Mouse (Mus musculus): ENCODE measurements around the gene Nhp2. TPM values are rescaled to one million over a fixed set of nuclear protein-coding genes. Genes with fewer than 3 reads are reported as not detected.
"Not testable (repeated sequence)": the region's sequence is repeated elsewhere in the genome, so short reads cannot be mapped to it uniquely, and the experiment has no call there.

The Nhp2 gene
- polyA plus RNA-seq, 1 experiment from 2014 or later, result 101 TPM

DNA sequence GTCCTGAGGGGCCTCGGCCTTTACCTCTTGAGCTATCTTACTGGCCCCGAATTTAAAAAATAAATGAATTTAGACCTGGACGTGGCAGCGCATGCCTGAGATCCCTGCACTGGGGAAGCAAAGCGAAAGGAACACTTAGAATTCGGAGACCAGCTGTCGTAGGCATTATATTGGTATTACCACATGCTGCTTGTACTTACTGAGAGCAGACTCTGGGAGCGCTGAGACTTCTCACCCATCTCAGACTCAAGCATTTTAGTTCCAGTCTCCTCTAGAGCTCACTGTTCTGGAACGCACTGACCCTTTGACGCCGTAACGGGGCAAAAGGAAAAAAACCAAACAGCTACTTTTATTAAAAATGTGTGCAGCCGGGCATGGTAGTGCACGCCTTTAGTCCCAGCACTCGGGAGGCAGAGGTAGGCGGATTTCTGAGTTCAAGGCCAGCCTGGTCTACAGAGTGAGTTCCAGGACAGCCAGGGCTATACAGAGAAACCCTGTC, 42.4 kb downstream of the Nhp2 start:
- no peak overlapping the region for H3K4me3 ChIP-seq
- no peaks in the 10 kb centered on the region for H3K9me3 ChIP-seq
- no peak for ATAC-seq (ENCODE audit: extremely low read depth, insufficient number of reproducible peaks, low FRiP score, low TSS enrichment)
- no peak overlapping the region for H3K9ac ChIP-seq
- H3K27me3 ChIP-seq (replicated peaks), result no peaks in the 10 kb centered on the region
- no peak overlapping the region for H3K27ac ChIP-seq (replicated peaks)
- H3K36me3 ChIP-seq, result no peaks in the 10 kb centered on the region
- H3K4me2 ChIP-seq, result no peak overlapping the region
- WGBS, result 78% methylated on average over 16 of the region's 16 CpGs
- H3K4me1 ChIP-seq, result peaks cover 12% of the 10 kb centered on the region; the same call in 1 of the 2 replicates

DNA sequence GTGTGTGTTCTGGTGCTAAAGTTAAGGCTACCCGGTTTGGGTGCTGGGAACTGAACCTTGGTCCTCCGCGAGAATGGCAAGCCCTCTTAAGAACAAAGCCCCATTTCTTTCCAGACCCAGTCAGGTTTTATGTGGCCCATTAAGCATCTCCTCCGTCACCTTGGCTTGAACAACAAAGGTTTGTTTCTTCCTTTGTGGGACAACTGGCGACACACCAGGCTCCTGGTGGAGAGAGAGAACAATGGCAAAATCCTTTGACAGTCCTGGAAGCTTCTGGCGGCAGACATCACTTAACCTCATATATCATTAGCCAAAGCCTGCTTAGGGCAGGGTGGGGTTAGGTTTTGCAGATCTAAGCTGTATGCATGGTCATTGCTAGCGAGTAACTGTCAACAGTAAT, 43.1 kb downstream of the Nhp2 start:
- no peak overlapping the region for H3K4me2 ChIP-seq
- H3K36me3 ChIP-seq, result no peaks in the 10 kb centered on the region
- 76% methylated on average over 7 of the region's 7 CpGs for WGBS
- no peak overlapping the region for H3K9ac ChIP-seq
- no peaks in the 10 kb centered on the region for H3K27me3 ChIP-seq (replicated peaks)
- no peak overlapping the region for H3K27ac ChIP-seq (replicated peaks)
- no peak overlapping the region for H3K4me3 ChIP-seq
- peaks cover 12% of the 10 kb centered on the region; the same call in 1 of the 2 replicates for H3K4me1 ChIP-seq
- no peaks in the 10 kb centered on the region for H3K9me3 ChIP-seq
- ATAC-seq (ENCODE audit: extremely low read depth, insufficient number of reproducible peaks, low FRiP score, low TSS enrichment), result no peak

DNA sequence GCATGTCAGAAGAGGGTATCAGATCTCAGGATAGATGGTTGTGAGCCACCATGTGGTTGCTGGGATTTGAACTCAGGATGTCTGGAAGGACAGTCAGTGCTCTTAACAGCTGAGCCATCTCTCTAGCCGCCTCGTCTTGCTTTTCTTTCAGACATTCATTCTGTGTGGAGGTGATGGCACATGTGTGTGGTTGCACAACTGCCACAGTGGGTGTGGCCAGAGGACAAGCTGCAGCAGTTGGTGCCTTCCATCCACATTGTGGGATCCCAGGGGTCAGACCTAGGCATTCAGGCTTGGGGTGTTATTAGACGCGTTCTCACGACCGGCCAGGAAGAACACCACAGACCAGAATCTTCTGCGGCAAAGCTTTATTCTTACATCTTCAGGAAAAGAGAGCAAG, 45.2 kb downstream of the Nhp2 start:
- H3K27me3 ChIP-seq (replicated peaks); H3K4me2 ChIP-seq; H3K4me1 ChIP-seq; ATAC-seq (ENCODE audit: extremely low read depth, insufficient number of reproducible peaks, low FRiP score, low TSS enrichment); H3K36me3 ChIP-seq; H3K27ac ChIP-seq (replicated peaks); H3K4me3 ChIP-seq; H3K9me3 ChIP-seq; H3K9ac ChIP-seq: not testable (repeated sequence)
- 85% methylated on average over 7 of the region's 7 CpGs for WGBS

DNA sequence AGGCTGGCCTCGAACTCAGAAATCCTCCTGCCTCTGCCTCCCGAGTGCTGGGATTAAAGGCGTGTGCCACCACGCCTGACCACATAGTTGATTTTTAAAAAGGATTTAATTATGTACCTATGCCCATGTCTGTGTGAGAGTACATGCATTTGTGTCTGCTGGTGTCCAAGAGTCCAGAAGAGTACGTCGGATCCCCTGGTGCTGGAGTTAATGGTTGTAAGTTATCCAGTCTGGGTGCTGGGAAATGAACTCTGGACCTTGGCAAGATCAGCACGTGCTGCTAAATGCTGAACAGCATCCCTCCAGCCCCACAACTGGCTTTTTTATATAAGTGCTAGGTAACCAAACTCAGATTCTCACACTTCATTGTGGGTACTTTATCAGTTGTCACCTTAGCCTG, 51.3 kb downstream of the Nhp2 start:
- H3K27ac ChIP-seq (replicated peaks), result no peak overlapping the region
- H3K36me3 ChIP-seq, result no peaks in the 10 kb centered on the region
- no peak overlapping the region for H3K4me3 ChIP-seq
- 86% methylated on average over 7 of the region's 7 CpGs for WGBS
- no peak for ATAC-seq (ENCODE audit: extremely low read depth, insufficient number of reproducible peaks, low FRiP score, low TSS enrichment)
- H3K4me2 ChIP-seq, result no peak overlapping the region
- no peaks in the 10 kb centered on the region for H3K9me3 ChIP-seq
- H3K4me1 ChIP-seq, result no peaks in the 10 kb centered on the region
- no peak overlapping the region for H3K9ac ChIP-seq
- H3K27me3 ChIP-seq (replicated peaks), result no peaks in the 10 kb centered on the region

DNA sequence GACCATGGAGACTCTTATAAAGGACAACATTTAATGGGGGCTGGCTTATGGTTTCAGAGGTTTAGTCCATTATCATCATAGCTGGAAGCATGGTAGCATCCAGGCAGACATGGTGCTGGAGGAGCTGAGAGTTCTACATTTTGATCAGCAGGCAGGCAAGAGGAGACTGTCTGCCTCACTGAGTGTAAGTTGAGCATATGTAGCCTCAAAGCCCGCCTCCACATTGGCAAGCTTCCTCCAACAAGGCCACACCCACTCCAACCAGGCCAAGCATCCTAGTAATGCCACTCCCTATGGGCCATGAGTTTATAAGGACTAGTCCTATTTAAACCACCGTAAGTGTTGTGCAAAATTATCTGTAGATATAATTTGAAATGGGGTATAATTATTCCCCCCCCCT, 51.8 kb downstream of the Nhp2 start:
- H3K36me3 ChIP-seq, result no peaks in the 10 kb centered on the region
- no peak overlapping the region for H3K9ac ChIP-seq
- no peaks in the 10 kb centered on the region for H3K9me3 ChIP-seq
- H3K27me3 ChIP-seq (replicated peaks), result no peaks in the 10 kb centered on the region
- 67% methylated on average over 2 of the region's 2 CpGs for WGBS
- no peaks in the 10 kb centered on the region for H3K4me1 ChIP-seq
- no peak overlapping the region for H3K4me3 ChIP-seq
- H3K27ac ChIP-seq (replicated peaks), result no peak overlapping the region
- no peak for ATAC-seq (ENCODE audit: extremely low read depth, insufficient number of reproducible peaks, low FRiP score, low TSS enrichment)
- no peak overlapping the region for H3K4me2 ChIP-seq

DNA sequence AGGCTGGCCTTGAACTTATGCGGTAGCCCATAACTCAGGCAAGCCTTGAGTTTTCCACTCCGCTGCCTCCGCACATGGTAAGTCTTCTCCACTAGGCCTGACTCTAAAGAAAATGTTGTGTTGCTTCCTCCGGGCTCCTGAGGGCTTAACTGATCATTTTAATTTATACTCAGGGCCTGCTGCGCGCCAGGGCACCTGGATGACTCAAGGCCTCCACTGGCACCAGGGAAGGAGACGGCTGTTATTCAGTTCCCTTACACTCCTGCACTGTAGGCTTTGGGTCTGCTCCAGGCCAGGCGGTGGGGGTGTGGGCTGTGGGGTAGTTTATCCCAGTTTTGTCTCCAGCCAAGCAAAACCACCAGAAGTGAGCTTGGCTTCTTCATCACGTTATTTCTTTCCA, 53.8 kb downstream of the Nhp2 start:
- no peak overlapping the region for H3K4me3 ChIP-seq
- no peaks in the 10 kb centered on the region for H3K9me3 ChIP-seq
- no peak for ATAC-seq (ENCODE audit: extremely low read depth, insufficient number of reproducible peaks, low FRiP score, low TSS enrichment)
- 79% methylated on average over 9 of the region's 9 CpGs for WGBS
- H3K9ac ChIP-seq, result no peak overlapping the region
- no peaks in the 10 kb centered on the region for H3K4me1 ChIP-seq
- no peak overlapping the region for H3K27ac ChIP-seq (replicated peaks)
- no peaks in the 10 kb centered on the region for H3K36me3 ChIP-seq
- no peaks in the 10 kb centered on the region for H3K27me3 ChIP-seq (replicated peaks)
- no peak overlapping the region for H3K4me2 ChIP-seq

Other genes with a start within 250 kb of the Nhp2 start
- 13.1 and 14.6 TPM in 2 replicates for gene Phykpl, start 35.0 kb upstream of the Nhp2 start, polyA plus RNA-seq (2015; fragmentation: Nextera tagmentation; extraction: Ambion mirVana)
- 273 and 282 TPM in 2 replicates for gene Hnrnpab, start 12.9 kb upstream of the Nhp2 start, polyA plus RNA-seq (2015; fragmentation: Nextera tagmentation; extraction: Ambion mirVana)
- 31.0 and 33.5 TPM in 2 replicates for gene Rmnd5b, start 16.2 kb downstream of the Nhp2 start, polyA plus RNA-seq (2015; fragmentation: Nextera tagmentation; extraction: Ambion mirVana)
- 12.7 and 14.1 TPM in 2 replicates for gene N4bp3, start 31.1 kb downstream of the Nhp2 start, polyA plus RNA-seq (2015; fragmentation: Nextera tagmentation; extraction: Ambion mirVana)
- 0.86 and 0.94 TPM in 2 replicates for gene D930048N14Rik, start 31.2 kb downstream of the Nhp2 start, polyA plus RNA-seq (2015; fragmentation: Nextera tagmentation; extraction: Ambion mirVana)
- gene 0610009B22Rik, start 69.1 kb downstream of the Nhp2 start, polyA plus RNA-seq (2015; fragmentation: Nextera tagmentation; extraction: Ambion mirVana), result 60.8 and 67.6 TPM in 2 replicates
- 9.9 and 10.3 TPM in 2 replicates for gene Sec24a, start 143.9 kb downstream of the Nhp2 start, polyA plus RNA-seq (2015; fragmentation: Nextera tagmentation; extraction: Ambion mirVana)
- gene Sar1b, start 144.0 kb downstream of the Nhp2 start, polyA plus RNA-seq (2015; fragmentation: Nextera tagmentation; extraction: Ambion mirVana), result 133 TPM in 2 replicates
- 0.60 and 0.78 TPM in 2 replicates for gene Jade2, start 237.9 kb downstream of the Nhp2 start, polyA plus RNA-seq (2015; fragmentation: Nextera tagmentation; extraction: Ambion mirVana)